Mouse (Mus musculus) embryo, embryonic 10.5 days (tissue): ENCODE results near the gene Lrrc4b.
A peak's percentile ranks its signal among the peaks of the same experiment; 100 is the strongest.

Experiments
- DNase-seq: peaks from one replicate; pipeline ENCODE4 v3.0.0-alpha.2; 2015; ENCODE audit warnings: low spot score

The Lrrc4b gene

GRCm38 (mm10) chr7:44486927-44487575 lies 58.2 kb downstream of the Lrrc4b start:
- DNase-seq, result no peak

GRCm38 (mm10) chr7:44487936-44488335 lies 59.1 kb downstream of the Lrrc4b start:
- no peak for DNase-seq

- DNase-seq, result no peak
Observed at GRCm38 (mm10) chr7:44488545-44488944, 59.7 kb downstream of the Lrrc4b start.

GRCm38 (mm10) chr7:44490281-44490680 lies 61.5 kb downstream of the Lrrc4b start:
- DNase-seq, result no peak

DNA sequence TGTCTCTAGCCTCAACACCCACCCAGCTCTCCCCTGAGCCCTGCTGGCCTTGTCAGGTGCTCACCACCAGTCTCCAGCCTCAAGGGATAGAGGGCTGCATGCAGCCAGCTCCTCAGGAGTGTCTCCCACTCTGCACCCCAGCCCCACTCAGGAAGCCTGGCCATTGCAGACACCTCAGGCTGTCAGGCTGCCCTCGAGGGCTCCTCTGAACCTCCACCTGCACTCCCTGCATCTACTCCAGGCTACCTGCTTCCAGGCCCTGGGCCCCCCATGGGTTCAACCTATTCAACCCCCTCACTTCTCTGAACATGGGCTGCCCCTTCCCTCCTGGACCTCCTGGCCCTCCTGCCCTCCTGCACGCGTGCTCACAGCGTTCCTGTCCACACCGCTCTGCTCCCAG lies 62.6 kb downstream of the Lrrc4b start:
- DNase-seq, result no peak

DNA sequence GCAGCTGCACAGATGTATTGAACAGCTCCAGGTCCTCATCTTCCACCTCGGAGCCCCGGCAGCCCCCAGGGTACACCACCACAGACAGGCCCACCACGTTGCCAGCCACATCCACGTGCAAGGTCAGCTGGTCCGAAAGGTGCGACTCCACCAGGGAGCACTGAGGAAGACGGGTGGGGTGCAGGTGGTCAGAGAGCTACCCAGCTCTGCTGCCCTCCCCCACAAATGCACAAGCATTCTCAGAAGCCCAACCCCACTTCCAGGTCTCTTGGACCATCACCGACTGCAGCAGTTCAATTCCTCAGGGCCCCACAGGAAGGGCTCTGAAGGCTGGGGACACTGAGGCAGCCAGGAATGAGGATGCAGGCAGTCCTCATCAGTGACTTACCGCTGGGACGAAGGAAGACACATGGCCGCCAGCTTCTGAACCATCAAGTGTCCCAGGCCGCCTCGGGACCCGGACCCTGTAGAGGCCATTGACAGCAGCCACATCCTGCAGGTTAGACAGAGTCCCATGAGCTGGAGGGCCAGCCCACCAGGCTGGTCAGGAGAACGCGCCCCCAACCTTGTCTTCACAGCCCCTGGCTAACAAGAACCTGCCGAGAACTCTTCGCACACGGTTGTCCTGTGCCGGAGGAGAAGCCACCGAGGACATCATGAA lies 63.5 kb downstream of the Lrrc4b start:
- DNase-seq, result no peak

DNA sequence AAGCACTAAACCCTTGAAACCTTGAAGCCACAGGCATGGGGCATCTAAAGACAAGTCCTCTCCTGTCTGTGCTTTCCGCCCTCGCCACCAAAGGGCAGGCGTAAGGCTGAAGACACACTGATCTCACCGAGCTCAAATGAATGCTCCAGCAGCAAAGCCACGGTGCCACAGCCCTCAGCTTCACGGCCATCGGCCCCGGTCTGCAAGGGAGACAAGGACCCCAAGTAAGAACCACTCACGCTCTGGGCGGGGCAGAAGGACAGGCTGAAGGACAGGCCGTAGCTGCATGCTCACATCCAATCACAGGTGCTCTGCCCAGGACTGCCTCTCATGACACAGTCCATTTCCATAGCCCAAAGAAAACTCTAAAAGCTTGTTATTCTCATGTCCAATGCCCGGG lies 65.9 kb downstream of the Lrrc4b start:
- DNase-seq, result no peak

- DNase-seq, result no peak
Observed at GRCm38 (mm10) chr7:44495086-44495485, 66.3 kb downstream of the Lrrc4b start.

DNA sequence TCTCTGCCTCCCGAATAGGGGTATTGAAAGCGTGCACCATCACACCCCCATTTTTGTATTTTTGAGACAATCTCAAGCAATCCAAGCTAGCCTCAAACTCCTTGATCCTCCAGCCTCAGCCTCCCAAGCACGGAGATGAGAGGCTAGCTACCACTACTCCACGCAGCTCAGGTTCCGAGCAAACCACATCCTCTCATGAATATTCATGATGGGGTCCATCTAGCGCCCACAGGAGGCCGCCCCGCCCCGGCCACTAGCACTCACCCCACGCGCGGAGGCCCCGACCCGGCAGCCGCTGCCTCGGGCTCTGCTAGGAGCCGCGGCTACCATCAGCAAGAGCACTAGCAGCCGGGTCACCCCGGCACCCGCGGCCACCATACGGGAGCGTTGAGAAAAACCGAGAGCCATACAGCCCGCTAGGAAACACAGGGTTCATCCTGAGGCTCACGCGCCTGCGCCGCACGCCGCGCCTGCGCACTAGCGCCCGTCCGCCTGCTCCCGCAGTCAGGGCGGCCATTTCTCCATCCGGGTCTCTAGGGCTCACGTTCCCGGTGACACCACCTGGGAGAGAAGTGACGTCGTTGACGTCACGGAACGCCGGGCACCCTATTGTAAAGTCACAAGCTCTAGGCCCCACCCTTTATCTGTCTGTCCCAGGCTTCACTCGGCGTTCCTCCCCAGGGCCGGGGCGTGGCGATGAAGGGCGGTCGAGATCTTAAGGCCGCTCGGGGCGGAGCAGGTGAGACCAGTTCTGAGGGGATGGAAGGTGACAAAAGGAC lies 67.4 kb downstream of the Lrrc4b start, which contains the start of the genes Emc10 and Fam71e1:
TSS of gene Emc10 (minus strand) at position 538 of the 779 bp plus-strand sequence.
TSS of gene Fam71e1 (plus strand) at position 590 of the 779 bp plus-strand sequence.
- peak; percentile 99 for DNase-seq

- DNase-seq, result no peak
Observed at GRCm38 (mm10) chr7:44496771-44497109, 67.9 kb downstream of the Lrrc4b start.

GRCm38 (mm10) chr7:44497361-44498055 lies 68.7 kb downstream of the Lrrc4b start:
- no peak for DNase-seq

GRCm38 (mm10) chr7:44498922-44499321 lies 70.1 kb downstream of the Lrrc4b start:
- no peak for DNase-seq

- no peak for DNase-seq
Observed at GRCm38 (mm10) chr7:44500046-44500445, 71.2 kb downstream of the Lrrc4b start.

GRCm38 (mm10) chr7:44501563-44502115 lies 72.8 kb downstream of the Lrrc4b start:
- DNase-seq, result peak; percentile 75

DNA sequence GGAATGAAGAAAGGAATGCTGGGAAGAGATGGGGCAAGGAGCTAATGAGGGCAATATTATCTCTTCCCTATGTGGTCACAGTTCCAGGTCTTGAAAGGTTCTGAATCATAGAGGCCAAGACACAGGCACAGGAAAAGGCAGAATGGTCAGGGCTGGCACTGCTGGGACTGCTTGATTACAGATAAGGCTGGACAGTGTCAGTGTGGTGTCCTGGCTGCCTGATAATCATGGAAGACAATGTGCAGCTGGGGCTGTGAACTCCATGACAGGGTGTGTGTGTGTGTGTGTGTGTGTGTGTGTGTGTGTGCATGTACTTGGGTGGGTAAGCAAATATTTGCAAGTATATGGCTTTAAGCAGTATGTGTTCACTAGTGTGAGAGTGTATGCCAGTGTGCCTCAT lies 78.7 kb downstream of the Lrrc4b start:
- no peak for DNase-seq
